Mouse (Mus musculus): Measurements from ENCODE around the gene Vmn2r73.

Vmn2r73 gene

DNA sequence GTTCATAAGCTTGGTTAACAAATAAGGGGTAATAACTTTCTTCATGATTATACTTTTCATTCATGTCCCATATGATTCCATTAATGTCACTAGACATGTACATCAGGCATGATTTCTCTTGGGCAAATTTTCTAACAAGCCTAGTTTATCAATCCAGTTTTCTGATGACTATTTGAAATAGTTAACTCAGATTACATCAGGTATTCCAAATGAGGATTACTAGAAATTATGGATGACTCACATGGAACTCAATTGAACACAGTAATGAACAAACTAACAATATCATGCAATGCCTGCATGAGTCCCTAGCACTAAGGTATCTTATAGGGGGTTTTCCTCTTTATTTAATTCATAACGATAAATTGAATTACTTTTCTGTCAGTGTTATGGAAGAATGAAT lies at the start of gene Vmn2r73:
Vmn2r73 (minus strand) TSS at position 101 of the 400 bp plus-strand sequence.
- DNase-seq (ENCODE audit: low read depth, low spot score), result no peak

DNA sequence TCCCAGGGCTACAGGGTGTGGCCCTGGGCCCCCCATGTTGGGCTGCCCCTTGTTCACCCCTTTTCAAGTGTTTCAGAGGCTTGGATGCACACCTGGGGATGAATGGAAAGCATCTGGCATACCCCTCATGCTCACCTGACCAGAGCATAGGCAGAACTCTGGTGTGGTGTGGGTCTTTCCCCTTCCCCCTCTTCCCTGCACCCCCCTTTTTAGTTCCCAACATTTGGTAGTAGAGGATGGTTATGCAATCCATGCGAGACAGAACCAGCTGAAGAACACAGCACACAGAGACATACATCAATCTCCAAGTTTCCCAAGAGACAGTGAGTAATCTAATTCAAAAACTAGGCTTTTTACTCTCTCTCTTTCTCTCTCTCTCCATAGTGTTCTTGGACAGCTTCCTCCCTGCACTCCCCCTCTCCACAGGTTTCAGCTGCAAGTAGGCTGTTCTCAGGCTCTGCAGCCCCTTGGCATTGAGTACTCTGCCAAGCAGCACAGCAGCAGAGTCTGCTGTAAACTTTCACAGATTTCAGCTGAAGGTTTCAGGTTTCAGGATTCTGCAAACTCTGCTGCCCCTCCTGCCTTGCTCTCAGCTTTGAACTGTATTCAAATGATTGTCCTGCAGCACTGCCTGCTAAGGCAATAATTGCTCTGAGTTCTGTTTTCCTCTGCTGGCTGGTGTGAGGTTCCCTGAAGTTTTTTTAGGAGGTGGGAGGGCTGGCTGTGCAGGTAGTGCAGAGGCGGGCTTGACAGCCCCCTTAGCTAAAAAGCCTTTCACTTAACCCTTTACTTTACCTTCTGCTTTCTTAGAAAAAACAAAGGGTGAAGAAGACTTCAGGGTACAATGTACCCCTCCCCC lies 35.7 kb downstream of the Vmn2r73 start:
- DNase-seq (ENCODE audit: low read depth, low spot score), result no peak

DNA sequence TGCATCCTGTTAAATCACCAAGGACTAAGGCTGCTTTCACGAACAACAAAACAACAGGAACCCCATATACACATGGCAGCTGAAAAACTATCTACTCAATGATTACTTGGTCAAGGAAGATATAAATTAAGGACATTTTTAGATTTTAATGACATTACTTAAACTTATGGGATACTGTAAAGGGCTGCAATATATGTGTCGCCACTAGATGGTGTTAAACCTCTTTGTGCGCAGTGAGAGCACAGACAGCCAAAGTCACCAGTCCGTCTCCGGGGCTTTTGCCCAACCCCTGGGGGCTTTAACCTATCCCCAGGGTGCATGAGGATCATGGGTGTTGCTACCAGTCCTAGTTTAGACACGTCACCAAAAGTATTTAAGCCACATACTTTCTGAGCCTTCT lies 58.0 kb downstream of the Vmn2r73 start:
- peak; percentile 58 for DNase-seq (ENCODE audit: low read depth, low spot score)
